Mouse (Mus musculus) B cell, adult 2 months (primary cell): ENCODE results near the gene 4930503E14Rik.
"Not testable (repeated sequence)": the region's sequence is repeated elsewhere in the genome, so short reads cannot be mapped to it uniquely, and the experiment has no call there.

Source experiments
- DNase-seq, 2 experiments: peaks; one replicate each; pipeline ENCODE4 v3.0.0; 2022

The 4930503E14Rik gene

DNA sequence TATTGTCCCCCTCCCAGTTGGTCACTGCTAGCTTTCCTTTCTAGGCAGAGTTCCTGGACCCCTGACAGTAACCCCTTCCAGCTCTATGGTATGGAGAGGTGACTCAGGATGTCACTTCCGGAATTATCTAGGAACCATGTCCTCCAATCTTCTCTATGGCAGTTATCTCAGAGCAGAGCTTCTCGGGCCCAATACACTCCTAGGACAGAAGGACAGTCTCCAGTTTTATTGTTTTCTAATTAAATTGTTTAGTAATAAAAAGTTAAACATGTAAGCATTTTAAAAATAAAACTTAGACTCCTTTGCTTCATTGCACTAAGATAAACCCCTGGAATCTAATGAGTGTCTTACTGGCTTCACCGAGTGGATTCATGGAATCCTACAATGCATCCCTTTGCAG is at the start of gene 4930503E14Rik:
Gene 4930503E14Rik, minus strand, starts transcription at position 101 of the 400 bp plus-strand sequence.
- not testable (repeated sequence) for DNase-seq

DNA sequence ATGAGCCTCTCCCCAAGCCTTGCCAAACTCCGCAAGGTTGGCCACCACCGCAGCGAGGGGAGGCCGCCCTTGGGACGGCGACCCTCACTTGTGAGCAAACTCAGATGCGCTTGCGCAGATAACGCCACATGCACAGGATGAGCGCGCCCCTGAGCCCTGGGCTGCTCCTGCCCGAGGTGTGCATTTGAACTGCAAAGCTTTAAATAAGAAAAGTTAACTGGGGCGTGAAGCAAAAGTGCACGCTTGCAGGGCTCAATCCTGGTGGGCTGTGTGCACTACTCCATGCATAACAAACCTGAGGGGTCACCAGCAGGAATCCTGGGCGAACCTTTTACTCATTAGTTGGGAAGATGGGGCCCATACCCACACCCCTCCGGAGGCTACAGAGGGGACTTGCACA is 35.0 kb upstream of the 4930503E14Rik start:
- DNase-seq, result no peak

DNA sequence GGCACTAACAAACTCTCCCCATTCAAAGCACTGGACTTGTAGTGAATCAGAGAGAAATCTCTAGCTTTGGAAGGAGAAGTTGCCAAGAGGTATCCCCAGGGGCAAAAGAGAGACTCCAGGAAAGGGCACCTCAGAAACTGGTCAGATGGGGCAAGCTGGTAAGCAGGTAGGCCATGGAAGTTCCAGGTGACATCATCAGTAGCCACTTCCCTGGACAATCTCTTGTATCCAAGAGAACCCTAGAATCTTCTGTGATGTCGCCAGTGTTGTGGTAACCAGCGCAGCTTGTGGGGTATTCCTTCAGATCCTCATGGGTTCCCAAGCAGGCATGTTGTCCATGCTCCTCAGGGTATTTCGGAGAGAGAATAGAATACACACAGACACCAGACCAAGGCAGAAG is 15.7 kb downstream of the 4930503E14Rik start, which contains the start of gene Gm8212:
Gene Gm8212, plus strand, starts transcription at position 301 of the 400 bp plus-strand sequence.
- DNase-seq, result not testable (repeated sequence)

DNA sequence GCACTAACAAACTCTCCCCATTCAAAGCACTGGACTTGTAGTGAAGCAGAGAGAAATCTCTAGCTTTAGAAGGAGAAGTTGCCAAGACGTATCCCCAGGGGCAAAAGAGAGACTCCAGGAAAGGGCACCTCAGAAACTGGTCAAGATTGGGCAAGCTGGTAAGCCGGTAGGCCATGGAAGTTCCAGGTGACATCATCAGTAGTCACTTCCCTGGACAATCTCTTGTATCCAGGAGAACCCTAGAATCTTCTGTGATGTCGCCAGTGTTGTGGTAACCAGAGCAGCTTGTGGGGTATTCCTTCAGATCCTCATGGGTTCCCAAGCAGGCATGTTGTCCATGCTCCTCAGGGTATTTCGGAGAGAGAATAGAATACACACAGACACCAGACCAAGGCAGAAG is 89.5 kb downstream of the 4930503E14Rik start, which contains the start of gene Gm3327:
Gene Gm3327, plus strand, starts transcription at position 301 of the 400 bp plus-strand sequence.
- not testable (repeated sequence) for DNase-seq
